Mouse (Mus musculus) megakaryocyte-erythroid progenitor cell, adult 5-6 weeks (primary cell): ENCODE data around the gene Cab39. TPM values are rescaled to one million over a fixed set of nuclear protein-coding genes. Genes with fewer than 3 reads are reported as not detected.
A peak's percentile ranks its signal among the peaks of the same experiment; 100 is the strongest.

Source experiments
- ATAC-seq: replicated peaks from 2 replicates; pipeline ENCODE4 v1.8.0; 2016; ENCODE audit warnings: mild to moderate bottlenecking, inconsistent platforms; ENCODE audit not compliant: severe bottlenecking, poor library complexity, low FRiP score, low TSS enrichment
- total RNA-seq, 2 experiments: library from RNA; stranded (forward) in 1 of 2; stranded (reverse) in 1 of 2; fragments of 200-1000, 215-1000 nt in 1 of 2; fragments of >200 nt in 1 of 2; fragmentation: Nextera tagmentation in 1 of 2; gene quantifications; 2 replicates each; pipeline ENCODE4 v1.2.3; 2014 to 2017

Cab39 gene
- total RNA-seq, 2 experiments from 2014 or later, result 53.9 to 113 TPM

- peak; percentile 47 for ATAC-seq
Measured at GRCm38 (mm10) chr1:85839790-85840189, 46.5 kb downstream of the Cab39 start.

- no peak for ATAC-seq
Measured at GRCm38 (mm10) chr1:85840421-85840820, 47.2 kb downstream of the Cab39 start.

GRCm38 (mm10) chr1:85842251-85842650 is 49.0 kb downstream of the Cab39 start:
- no peak for ATAC-seq

- no peak for ATAC-seq
Measured at GRCm38 (mm10) chr1:85843291-85843863, 50.1 kb downstream of the Cab39 start.

GRCm38 (mm10) chr1:85844981-85845380 is 51.7 kb downstream of the Cab39 start:
- ATAC-seq, result no peak

- no peak for ATAC-seq
Measured at GRCm38 (mm10) chr1:85845476-85845875, 52.2 kb downstream of the Cab39 start.

GRCm38 (mm10) chr1:85849016-85849415 is 55.8 kb downstream of the Cab39 start:
- ATAC-seq, result no peak

- ATAC-seq, result no peak
Measured at GRCm38 (mm10) chr1:85850851-85851250, 57.6 kb downstream of the Cab39 start.

GRCm38 (mm10) chr1:85852996-85853689 is 59.9 kb downstream of the Cab39 start:
- peak; percentile 89 for ATAC-seq

GRCm38 (mm10) chr1:85853865-85854264 is 60.6 kb downstream of the Cab39 start:
- ATAC-seq, result no peak

- ATAC-seq, result no peak
Measured at GRCm38 (mm10) chr1:85854475-85854874, 61.2 kb downstream of the Cab39 start.

GRCm38 (mm10) chr1:85856266-85856665 is 63.0 kb downstream of the Cab39 start:
- ATAC-seq, result no peak

GRCm38 (mm10) chr1:85857261-85857754 is 64.1 kb downstream of the Cab39 start:
- no peak for ATAC-seq

- no peak for ATAC-seq
Measured at GRCm38 (mm10) chr1:85864383-85864782, 71.1 kb downstream of the Cab39 start.

- ATAC-seq, result no peak
Measured at GRCm38 (mm10) chr1:85870001-85870400, 76.8 kb downstream of the Cab39 start.

GRCm38 (mm10) chr1:85870546-85870945 is 77.3 kb downstream of the Cab39 start:
- no peak for ATAC-seq

- ATAC-seq, result no peak
Measured at GRCm38 (mm10) chr1:85882003-85882402, 88.8 kb downstream of the Cab39 start.

GRCm38 (mm10) chr1:85887221-85887620 is 94.0 kb downstream of the Cab39 start:
- no peak for ATAC-seq

GRCm38 (mm10) chr1:85894231-85894747 is 101.0 kb downstream of the Cab39 start, which contains the start of gene Itm2c:
Gene Itm2c, plus strand, starts transcription at chr1:85894281.
- ATAC-seq, result peak; percentile 73

GRCm38 (mm10) chr1:85894748-85895360 is 101.6 kb downstream of the Cab39 start:
- no peak for ATAC-seq
